Mouse (Mus musculus) heart, postnatal 0 days (tissue): ENCODE results near the gene Gm11563.

Experiments
- CTCF ChIP-seq: IDR thresholded peaks from 2 replicates; pipeline ENCODE4 v1.5.1; 2016; ENCODE audit warnings: antibody characterized with exemption, control low read depth, low read depth
- EP300 ChIP-seq: IDR thresholded peaks from 2 replicates; pipeline ENCODE4 v1.6.1; 2016; ENCODE audit warnings: antibody characterized with exemption, low read depth

- no peak for TF ChIP-seq CTCF
- no peak for TF ChIP-seq EP300
Observed at GRCm38 (mm10) chr11:99614796-99615363, 43.9 kb downstream of the Gm11563 start, which contains the start of gene Krtap2-4.
